Mouse (Mus musculus): ENCODE measurements around the gene Ubap2l.

The Ubap2l gene

DNA sequence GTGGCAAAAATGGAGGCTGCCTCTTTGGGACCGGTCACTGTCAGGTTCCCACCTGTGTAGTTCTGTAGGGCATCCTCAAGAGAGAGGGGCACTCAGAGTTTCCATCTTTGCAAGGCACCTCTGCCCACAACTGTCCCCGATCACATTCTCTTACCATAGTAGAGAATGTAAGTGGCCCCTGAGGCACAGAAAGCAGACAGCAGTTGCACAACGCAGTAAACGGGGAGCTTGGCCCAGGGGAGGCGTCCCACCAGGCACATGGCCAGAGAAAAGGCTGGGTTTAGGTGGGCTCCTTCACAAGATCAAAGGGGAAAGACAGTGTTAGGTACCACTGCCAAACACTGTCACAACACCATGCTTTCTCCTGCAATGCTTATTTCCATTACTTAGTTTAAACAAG is 86.5 kb downstream of the Ubap2l start:
- no peak for DNase-seq (ENCODE audit: low spot score)

DNA sequence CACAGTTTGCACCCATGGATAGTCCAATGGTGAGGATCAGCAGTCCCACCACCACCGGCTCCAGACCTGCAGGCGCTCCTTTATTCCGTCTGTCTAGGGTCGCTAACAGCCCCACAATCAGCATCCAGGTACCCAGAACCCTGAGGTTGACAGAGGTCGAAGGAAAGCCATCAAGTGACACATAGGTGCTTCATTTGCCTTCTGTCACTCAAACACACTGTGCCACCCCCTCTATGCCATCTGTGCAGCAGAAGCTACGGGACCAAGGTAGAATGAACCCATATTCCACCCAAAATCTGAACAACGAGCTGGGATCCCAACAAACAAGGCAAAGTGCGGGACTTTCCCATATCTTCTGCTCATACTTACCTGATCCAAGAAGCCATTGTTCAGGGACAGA is 86.9 kb downstream of the Ubap2l start:
- no peak for DNase-seq (ENCODE audit: low spot score)

DNA sequence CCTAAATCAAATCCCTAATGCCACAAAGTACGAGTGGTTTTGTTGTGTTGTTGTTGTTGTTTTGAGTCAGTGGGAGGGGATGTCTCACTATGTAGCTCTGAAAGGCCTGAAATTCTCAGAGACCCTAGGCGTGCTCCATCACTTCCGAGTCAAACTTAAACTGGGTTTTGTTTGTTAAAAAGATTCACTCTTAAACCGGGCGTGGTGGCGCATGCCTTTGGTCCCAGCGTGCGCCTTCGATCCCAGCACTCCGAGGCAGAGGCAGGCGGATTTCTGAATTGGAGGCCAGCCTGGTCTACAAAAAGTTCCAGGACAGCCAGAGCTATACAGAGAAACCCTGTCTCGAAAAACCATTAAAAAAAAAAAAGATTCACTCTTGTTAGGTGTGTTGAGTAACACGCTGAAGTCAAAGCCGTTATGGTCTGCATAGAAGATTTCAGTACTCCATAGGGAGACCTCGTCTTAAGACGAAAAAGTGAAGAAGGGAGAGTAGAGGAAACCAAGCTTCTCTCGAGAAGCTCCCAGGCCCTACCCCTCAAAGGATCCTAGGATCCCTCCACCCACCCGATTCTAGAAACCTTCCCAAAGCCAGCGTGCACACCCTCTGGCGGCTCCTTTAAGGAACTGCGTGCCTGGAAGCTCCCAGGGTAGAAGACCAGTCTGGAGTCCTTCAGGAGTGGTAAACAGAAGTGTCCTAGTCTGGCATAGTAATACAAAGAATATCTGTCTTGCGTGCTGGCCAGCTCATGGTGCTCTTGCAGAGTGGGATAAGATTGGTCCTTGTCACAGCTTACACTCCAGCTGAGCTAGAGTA is 88.3 kb downstream of the Ubap2l start:
- DNase-seq (ENCODE audit: low spot score): peak; percentile 91

GRCm38 (mm10) chr3:89963221-89963763 is 89.1 kb downstream of the Ubap2l start, which contains the start of gene Atp8b2:
Gene Atp8b2 (minus strand): TSS chr3:89963508.
- peak; percentile 78 for DNase-seq (ENCODE audit: low spot score)

- DNase-seq (ENCODE audit: low spot score): no peak
These were observed 89.6 kb downstream of the Ubap2l start for GRCm38 (mm10) chr3:89962751-89963220.

GRCm38 (mm10) chr3:89962059-89962750 is 90.2 kb downstream of the Ubap2l start:
- peak; percentile 59 for DNase-seq (ENCODE audit: low spot score)

DNA sequence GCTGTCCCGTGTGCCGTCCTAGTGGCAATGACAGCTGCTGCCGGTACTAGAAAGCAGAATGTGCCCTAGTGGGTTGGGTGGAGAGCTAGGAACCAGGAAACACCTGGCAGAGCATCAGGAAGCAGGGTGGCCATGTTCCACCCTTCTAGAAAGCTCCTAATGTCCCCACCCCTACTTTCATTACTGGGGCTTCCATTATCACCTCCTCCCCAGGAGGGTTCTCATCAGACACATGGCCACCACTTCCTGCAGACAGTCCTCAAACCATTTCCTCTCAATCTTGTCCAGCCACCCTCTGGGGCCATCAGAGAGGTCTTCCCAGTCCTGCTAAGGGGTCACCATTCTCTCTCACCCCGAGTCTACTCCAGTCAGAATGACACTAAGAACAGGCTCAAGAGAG is 91.0 kb downstream of the Ubap2l start:
- DNase-seq (ENCODE audit: low spot score): no peak

DNA sequence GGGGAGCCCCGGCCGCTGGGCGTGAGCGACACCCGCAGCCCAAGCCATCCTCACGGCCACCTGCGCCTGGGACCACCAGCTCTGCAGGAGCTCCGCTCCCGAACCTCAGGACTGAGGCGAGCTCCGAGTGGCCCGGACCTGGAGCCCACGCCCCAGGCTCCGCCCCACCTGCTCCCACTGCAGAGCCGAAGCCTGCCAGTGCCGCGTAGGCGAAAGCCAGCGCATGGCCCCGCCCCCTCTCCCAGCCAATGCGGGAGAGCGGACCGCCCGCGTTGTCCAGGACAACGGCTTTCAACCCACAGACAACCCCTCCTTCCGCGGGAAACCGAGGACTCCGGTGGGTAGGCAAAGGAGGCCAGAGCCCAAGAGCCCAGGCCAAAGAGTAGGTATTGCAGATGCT is 92.0 kb downstream of the Ubap2l start:
- peak; percentile 93 for DNase-seq (ENCODE audit: low spot score)

DNA sequence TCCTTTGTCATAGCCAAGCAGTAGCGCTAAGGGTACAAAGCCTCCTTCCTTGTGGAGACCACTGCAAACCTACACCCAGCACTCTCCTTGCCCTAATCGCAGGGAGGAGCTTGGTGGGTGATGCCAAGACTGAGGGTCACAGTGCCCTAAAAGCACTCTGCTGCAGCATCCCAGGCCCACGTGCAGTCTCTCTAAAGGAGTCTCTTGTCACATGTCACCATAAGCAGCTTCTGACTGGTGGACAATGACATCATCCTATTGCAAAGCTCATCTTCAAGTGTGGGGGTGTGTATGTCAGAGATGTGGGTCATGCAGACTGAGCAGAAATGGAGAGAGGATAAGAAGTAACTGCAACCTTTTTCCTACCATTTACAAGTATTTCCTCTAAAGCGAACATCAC is 93.0 kb downstream of the Ubap2l start:
- peak; percentile 82 for DNase-seq (ENCODE audit: low spot score)

- DNase-seq (ENCODE audit: low spot score): no peak
These were observed 94.5 kb downstream of the Ubap2l start for GRCm38 (mm10) chr3:89957880-89958279.

- DNase-seq (ENCODE audit: low spot score): no peak
These were observed 96.1 kb downstream of the Ubap2l start for GRCm38 (mm10) chr3:89956177-89956971.

- peak; percentile 88 for DNase-seq (ENCODE audit: low spot score)
These were observed 99.0 kb downstream of the Ubap2l start for GRCm38 (mm10) chr3:89953420-89953819.

Data from MN1 (cell line).